Mouse (Mus musculus) heart, embryonic 14.5 days (tissue): ENCODE measurements around the gene Aqp12. TPM values are rescaled to one million over a fixed set of nuclear protein-coding genes. Genes with fewer than 3 reads are reported as not detected.

Source experiments
- ATAC-seq: fragments of 200-750 bp; cut with Nextera tagmentation; 2 replicates; pipeline ENCODE4 v1.8.0; 2017; ENCODE audit warnings: low read depth, moderate TSS enrichment; ENCODE audit not compliant: insufficient number of reproducible peaks, insufficient read depth, low FRiP score
- H3K27ac ChIP-seq, 2 experiments: fragments of 200-500 bp in 1 of 2; fragments of 300-500 bp in 1 of 2; sonication (generic) in 1 of 2; replicated peaks in 1 of 2; 2 replicates each; pipeline ENCODE4 v1.5.1; 2012 to 2014; ENCODE audit warnings: low read depth in 2 of 2, low read length in 2 of 2, control low read depth in 1 of 2, mild to moderate bottlenecking in 1 of 2, mixed read lengths in 1 of 2; ENCODE audit not compliant: control insufficient read depth in 1 of 2, insufficient read depth in 1 of 2
- H3K27me3 ChIP-seq: fragments of 300-500 bp; sonication (generic); 2 replicates; pipeline ENCODE4 v1.6.1; 2014; ENCODE audit warnings: mild to moderate bottlenecking, low read length, control low read depth; ENCODE audit not compliant: control insufficient read depth, insufficient read depth
- H3K36me3 ChIP-seq: fragments of 300-500 bp; sonication (generic); 2 replicates; pipeline ENCODE4 v1.6.1; 2014; ENCODE audit warnings: mild to moderate bottlenecking, control low read depth, low read length, mixed read lengths; ENCODE audit not compliant: control insufficient read depth, insufficient read depth
- H3K4me1 ChIP-seq, 2 experiments: fragments of 200-500 bp in 1 of 2; fragments of 300-500 bp in 1 of 2; sonication (generic) in 1 of 2; 2 replicates each; pipeline ENCODE4 v1.6.1; 2012 to 2014; ENCODE audit warnings: low read length in 2 of 2, control low read depth in 1 of 2, mixed read lengths in 1 of 2; ENCODE audit not compliant: control insufficient read depth in 2 of 2, insufficient read depth in 2 of 2
- H3K4me2 ChIP-seq: fragments of 300-500 bp; sonication (generic); 2 replicates; pipeline ENCODE4 v1.6.1; 2014; ENCODE audit warnings: mild to moderate bottlenecking, low read length
- H3K4me3 ChIP-seq, 2 experiments: fragments of 200-500 bp in 1 of 2; fragments of 300-500 bp in 1 of 2; sonication (generic) in 1 of 2; 2 replicates each; pipeline ENCODE4 v1.5.1; 2012 to 2014; ENCODE audit warnings: low read length in 2 of 2, mild to moderate bottlenecking in 2 of 2, control low read depth in 1 of 2, low read depth in 1 of 2, moderate library complexity in 1 of 2; ENCODE audit not compliant: control insufficient read depth in 1 of 2, insufficient read depth in 1 of 2
- H3K9ac ChIP-seq: fragments of 300-500 bp; sonication (generic); 2 replicates; pipeline ENCODE4 v1.6.1; 2014; ENCODE audit warnings: mild to moderate bottlenecking, low read length
- H3K9me3 ChIP-seq: fragments of 300-500 bp; sonication (generic); 2 replicates; pipeline ENCODE4 v1.6.1; 2016; ENCODE audit warnings: low read length, control low read depth; ENCODE audit not compliant: control insufficient read depth
- WGBS: fragments of 180-500 bp; shearing (Covaris S2); extraction: QIAGEN DNeasy Blood & Tissue Kit; methylation state at CpG from one replicate; pipeline ENCODE4 v1.1.7; 2014; 5-methylcytosine and 5-hydroxymethylcytosine counted together
- polyA plus RNA-seq: library from polyadenylated mRNA; unstranded; fragments of >200 nt; fragmentation: Nextera tagmentation; extraction: Ambion mirVana; gene quantifications from 2 replicates; pipeline ENCODE4 v1.2.1, GENCODE M21; 2014

Aqp12 gene
- polyA plus RNA-seq, 1 experiment from 2014 or later: 0.19 TPM

GRCm38 (mm10) chr1:92978645-92979044, 27.5 kb upstream of the Aqp12 start:
- Histone ChIP-seq H3K4me2 (peak overlapping the region; percentile 41), H3K9ac (peak overlapping the region; percentile 21; the same call in 1 of the 2 replicates), H3K36me3 (no peaks in the 10 kb centered on the region), H3K9me3 (no peaks in the 10 kb centered on the region), H3K4me3 (no peak overlapping the region), H3K4me1 (peaks cover 22 to 31% of the 10 kb centered on the region in 2 experiments), H3K27me3 (no peaks in the 10 kb centered on the region), H3K27ac (no peak overlapping the region)
- ATAC-seq: no peak
- 29% methylated on average over 7 of the region's 7 CpGs for WGBS

- 19% methylated on average over 11 of the region's 11 CpGs for WGBS
- Histone ChIP-seq H3K27me3 (no peaks in the 10 kb centered on the region), H3K27ac (no peak overlapping the region), H3K4me2 (peak overlapping the region; percentile 41), H3K9me3 (no peaks in the 10 kb centered on the region), H3K36me3 (no peaks in the 10 kb centered on the region), H3K4me1 (peaks cover 22 to 31% of the 10 kb centered on the region in 2 experiments), H3K9ac (peak overlapping the region; percentile 21; the same call in 1 of the 2 replicates), H3K4me3 (no peak overlapping the region)
- ATAC-seq: no peak
Measured at GRCm38 (mm10) chr1:92979073-92979602, 27.0 kb upstream of the Aqp12 start.

GRCm38 (mm10) chr1:92981056-92981845, 24.9 kb upstream of the Aqp12 start:
- H3K9me3 ChIP-seq: no peaks in the 10 kb centered on the region
- H3K4me3 ChIP-seq: no peak overlapping the region
- 66% methylated on average over 7 of the region's 7 CpGs for WGBS
- H3K27me3 ChIP-seq: no peaks in the 10 kb centered on the region
- H3K9ac ChIP-seq: no peak overlapping the region
- no peaks in the 10 kb centered on the region for H3K36me3 ChIP-seq
- no peak overlapping the region for H3K4me2 ChIP-seq
- no peak overlapping the region for H3K27ac ChIP-seq
- ATAC-seq: no peak
- peaks cover 16 to 23% of the 10 kb centered on the region in 2 experiments for H3K4me1 ChIP-seq

- no peak for ATAC-seq
- Histone ChIP-seq H3K4me3 (no peak overlapping the region), H3K27me3 (no peaks in the 10 kb centered on the region), H3K9ac (no peak overlapping the region), H3K4me2 (no peak overlapping the region), H3K4me1 (peaks cover 12 to 18% of the 10 kb centered on the region in 2 experiments), H3K9me3 (no peaks in the 10 kb centered on the region), H3K27ac (no peak overlapping the region), H3K36me3 (no peaks in the 10 kb centered on the region)
- 92% methylated on average over 17 of the region's 17 CpGs for WGBS
Measured at GRCm38 (mm10) chr1:92982931-92983605, 23.1 kb upstream of the Aqp12 start.

GRCm38 (mm10) chr1:92984999-92985398, 21.1 kb upstream of the Aqp12 start:
- 0 out of 4 replicates have a peak, but pooled peaks cover 0 to 4% of the 10 kb centered on the region in 2 experiments for H3K4me1 ChIP-seq
- no peak overlapping the region for H3K27ac ChIP-seq
- H3K36me3 ChIP-seq: no peaks in the 10 kb centered on the region
- no peaks in the 10 kb centered on the region for H3K27me3 ChIP-seq
- no peak for ATAC-seq
- H3K9ac ChIP-seq: no peak overlapping the region
- WGBS: 78% methylated on average over 5 of the region's 5 CpGs
- H3K4me2 ChIP-seq: no peak overlapping the region
- H3K4me3 ChIP-seq: no peak overlapping the region
- no peaks in the 10 kb centered on the region for H3K9me3 ChIP-seq

GRCm38 (mm10) chr1:92988894-92989293, 17.2 kb upstream of the Aqp12 start:
- no peak overlapping the region for H3K27ac ChIP-seq
- H3K9me3 ChIP-seq: no peaks in the 10 kb centered on the region
- WGBS: 69% methylated on average over 4 of the region's 4 CpGs
- no peaks in the 10 kb centered on the region for H3K36me3 ChIP-seq
- H3K4me1 ChIP-seq: no peaks in the 10 kb centered on the region
- H3K9ac ChIP-seq: no peak overlapping the region
- no peak for ATAC-seq
- no peaks in the 10 kb centered on the region for H3K27me3 ChIP-seq
- H3K4me2 ChIP-seq: no peak overlapping the region
- no peak overlapping the region for H3K4me3 ChIP-seq

- H3K27me3 ChIP-seq: no peaks in the 10 kb centered on the region
- 54% methylated on average over 4 of the region's 4 CpGs for WGBS
Measured at GRCm38 (mm10) chr1:92989891-92990290, 16.2 kb upstream of the Aqp12 start.

More at GRCm38 (mm10) chr1:92989891-92990290, 16.2 kb upstream of the Aqp12 start:
- Histone ChIP-seq H3K36me3 (no peaks in the 10 kb centered on the region), H3K9me3 (no peaks in the 10 kb centered on the region), H3K4me1 (no peaks in the 10 kb centered on the region), H3K4me3 (no peak overlapping the region), H3K9ac (no peak overlapping the region), H3K4me2 (no peak overlapping the region), H3K27ac (no peak overlapping the region)
- no peak for ATAC-seq
